Mouse (Mus musculus): ENCODE data around the gene Vegfa.
"Not testable (repeated sequence)": the region's sequence is repeated elsewhere in the genome, so short reads cannot be mapped to it uniquely, and the experiment has no call there.

Vegfa gene

GRCm38 (mm10) chr17:45996921-45997444, 35.2 kb downstream of the Vegfa start:
- no peak for DNase-seq (ENCODE audit: low read depth)

GRCm38 (mm10) chr17:45994281-45994817, 37.8 kb downstream of the Vegfa start:
- no peak for DNase-seq (ENCODE audit: low read depth)

GRCm38 (mm10) chr17:45986915-45987314, 45.3 kb downstream of the Vegfa start:
- DNase-seq (ENCODE audit: low read depth) = no peak

GRCm38 (mm10) chr17:45986374-45986773, 45.8 kb downstream of the Vegfa start:
- DNase-seq (ENCODE audit: low read depth) = no peak

GRCm38 (mm10) chr17:45983185-45983584, 49.0 kb downstream of the Vegfa start:
- not testable (repeated sequence) for DNase-seq (ENCODE audit: low read depth)

GRCm38 (mm10) chr17:45981841-45982240, 50.3 kb downstream of the Vegfa start:
- DNase-seq (ENCODE audit: low read depth) = no peak

- no peak for DNase-seq (ENCODE audit: low read depth)
Measured at GRCm38 (mm10) chr17:45979025-45979805, 53.0 kb downstream of the Vegfa start.

- DNase-seq (ENCODE audit: low read depth) = peak; percentile 88
Measured at GRCm38 (mm10) chr17:45974461-45974860, 57.7 kb downstream of the Vegfa start.

GRCm38 (mm10) chr17:45973214-45973613, 59.0 kb downstream of the Vegfa start:
- DNase-seq (ENCODE audit: low read depth) = no peak

- DNase-seq (ENCODE audit: low read depth) = no peak
Measured at GRCm38 (mm10) chr17:45972405-45972804, 59.8 kb downstream of the Vegfa start.

GRCm38 (mm10) chr17:45971800-45972199, 60.4 kb downstream of the Vegfa start:
- no peak for DNase-seq (ENCODE audit: low read depth)

- no peak for DNase-seq (ENCODE audit: low read depth)
Measured at GRCm38 (mm10) chr17:45970741-45971550, 61.2 kb downstream of the Vegfa start.

- DNase-seq (ENCODE audit: low read depth) = no peak
Measured at GRCm38 (mm10) chr17:45969596-45969995, 62.6 kb downstream of the Vegfa start.

GRCm38 (mm10) chr17:45968341-45968740, 63.8 kb downstream of the Vegfa start:
- no peak for DNase-seq (ENCODE audit: low read depth)

Measured in 416B (cell line).